Mouse (Mus musculus) ovary, postnatal 36 days (tissue): ENCODE measurements at regions not wholly inside any gene's neighbourhood (a gene's known extent, or its start where the extent isn't known, plus 50 kb on each side); places are given as distances from the start of the nearest gene placed in this dataset.

Source experiments
- DNase-seq: peaks from one replicate; pipeline ENCODE4 v3.0.0; 2022; ENCODE audit warnings: low spot score, mixed read lengths

- DNase-seq, result no peak
These were observed 302.2 kb downstream of the 1500009L16Rik start for GRCm38 (mm10) chr10:84024901-84025300.

GRCm38 (mm10) chr10:84026798-84027197 is 304.1 kb downstream of the 1500009L16Rik start:
- no peak for DNase-seq

- DNase-seq, result no peak
These were observed 313.6 kb downstream of the 1500009L16Rik start for GRCm38 (mm10) chr10:84036131-84036877.

- DNase-seq, result no peak
These were observed 326.0 kb downstream of the 1500009L16Rik start for GRCm38 (mm10) chr10:84048706-84049105.

GRCm38 (mm10) chr10:84052696-84053095 is 330.0 kb downstream of the 1500009L16Rik start:
- DNase-seq, result no peak

- DNase-seq, result no peak
These were observed 332.1 kb downstream of the 1500009L16Rik start for GRCm38 (mm10) chr10:84054551-84055336.

DNA sequence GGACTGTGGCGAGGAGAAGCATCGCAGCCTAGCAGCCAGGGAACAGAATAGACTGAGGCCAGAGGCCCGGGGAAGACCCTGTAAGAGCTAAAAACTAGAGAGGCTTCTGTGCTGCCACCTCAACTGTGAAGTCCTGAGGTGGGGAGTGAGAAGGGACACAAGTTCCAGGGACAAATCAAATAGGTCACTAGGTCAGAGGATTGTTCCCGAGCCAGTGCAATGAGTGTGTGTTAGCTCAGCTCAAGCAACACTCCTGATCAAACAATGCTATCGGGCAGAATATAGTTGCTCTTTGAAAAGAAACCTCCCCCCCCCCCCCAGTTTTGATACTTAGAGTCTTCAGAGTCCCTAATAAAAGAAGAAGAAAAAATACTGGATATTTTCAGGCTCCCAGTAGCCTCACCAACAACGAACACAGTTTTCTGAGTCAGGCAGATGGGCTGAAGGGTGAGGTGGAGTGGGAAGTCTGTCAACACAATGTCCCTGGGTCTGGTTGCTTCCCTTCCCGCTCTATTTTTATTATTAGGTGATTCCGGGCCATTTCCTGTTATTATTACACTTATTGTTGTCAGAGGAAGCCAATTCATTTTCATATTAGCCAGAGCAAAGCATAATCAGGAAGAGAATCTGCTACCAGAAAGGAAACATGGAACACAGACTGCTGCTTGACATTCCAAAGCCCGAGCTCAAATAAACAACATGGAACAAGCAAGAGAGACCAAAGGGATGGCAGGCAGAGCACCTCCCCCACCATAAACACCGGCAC is 332.9 kb downstream of the 1500009L16Rik start:
- no peak for DNase-seq

- DNase-seq, result no peak
These were observed 333.9 kb downstream of the 1500009L16Rik start for GRCm38 (mm10) chr10:84056323-84057169.

- DNase-seq, result no peak
These were observed 335.6 kb downstream of the 1500009L16Rik start for GRCm38 (mm10) chr10:84058301-84058700.

DNA sequence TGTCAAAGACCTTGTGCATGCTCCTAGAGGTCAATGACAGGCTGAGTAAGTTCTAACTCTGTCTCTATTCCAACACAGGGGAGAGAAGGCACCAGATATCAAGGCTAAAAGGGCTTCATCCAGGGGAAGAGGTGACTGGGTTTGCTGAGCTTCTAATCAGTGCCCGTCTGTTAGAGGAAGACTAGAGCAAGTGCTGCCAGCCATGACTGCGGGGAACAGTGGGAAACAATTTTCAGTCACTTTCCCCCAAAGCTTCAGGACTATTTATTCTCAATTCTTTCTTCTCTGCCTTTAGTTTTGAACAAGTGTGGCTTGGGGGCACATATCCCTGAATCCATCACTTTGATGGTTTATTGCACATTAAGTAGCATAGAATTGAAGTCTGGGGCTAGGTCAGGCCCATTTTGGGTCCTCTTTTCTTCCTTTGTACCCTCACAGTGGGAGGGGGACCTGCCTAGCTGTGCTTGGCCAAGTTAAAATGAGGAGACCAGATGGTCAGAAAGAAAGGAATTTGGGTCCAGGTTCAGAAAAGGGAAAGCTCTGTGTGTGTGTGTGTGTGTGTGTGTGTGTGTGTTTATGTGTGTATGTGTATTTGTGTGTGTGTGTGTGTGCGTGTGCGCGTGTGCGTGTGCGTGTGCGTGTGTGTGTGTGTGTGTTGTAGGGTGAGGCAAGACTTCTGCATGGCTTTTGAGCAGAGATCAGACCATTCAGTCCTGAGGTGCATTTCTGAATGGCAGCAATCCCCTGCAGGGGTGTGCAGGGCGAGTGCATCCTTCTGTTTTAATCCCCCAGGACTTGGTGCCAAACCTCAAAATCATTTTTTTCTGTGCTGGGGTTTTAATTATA is 337.2 kb downstream of the 1500009L16Rik start:
- no peak for DNase-seq

DNA sequence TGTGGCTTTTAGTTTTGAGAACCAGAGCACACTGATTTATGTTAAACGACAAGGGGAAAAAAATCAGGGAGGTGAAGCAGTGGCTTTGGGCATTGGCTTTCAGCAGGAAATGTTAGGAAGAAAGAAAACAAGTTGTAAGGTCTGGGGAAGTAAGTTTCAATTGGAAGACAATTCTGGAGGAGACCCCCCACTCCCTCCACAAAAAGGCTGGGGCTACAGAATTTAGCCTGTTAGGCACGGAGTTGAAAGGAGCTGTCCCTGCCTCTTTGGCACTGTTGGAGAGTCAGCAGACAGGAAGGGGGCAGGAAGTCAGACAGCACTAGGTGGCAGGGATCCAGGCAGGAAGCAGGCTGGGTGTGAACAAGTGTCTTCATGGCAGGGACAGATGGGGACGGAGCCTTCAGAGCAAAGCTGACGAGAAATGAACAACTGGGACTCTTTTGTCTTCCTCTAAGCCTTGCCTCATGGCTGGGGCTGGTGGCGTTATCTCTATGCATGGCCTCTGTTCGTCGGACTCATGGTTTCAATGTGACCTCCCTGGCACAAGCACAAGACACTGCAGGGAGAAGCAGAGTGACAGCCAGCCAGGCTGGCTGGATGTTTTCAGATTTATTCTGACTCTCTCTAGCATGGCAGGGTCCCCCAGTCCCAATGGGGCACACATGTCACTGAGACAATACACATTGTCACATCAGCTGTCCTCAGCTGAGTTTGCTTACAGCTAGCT is 338.0 kb downstream of the 1500009L16Rik start:
- peak; percentile 39 for DNase-seq

DNA sequence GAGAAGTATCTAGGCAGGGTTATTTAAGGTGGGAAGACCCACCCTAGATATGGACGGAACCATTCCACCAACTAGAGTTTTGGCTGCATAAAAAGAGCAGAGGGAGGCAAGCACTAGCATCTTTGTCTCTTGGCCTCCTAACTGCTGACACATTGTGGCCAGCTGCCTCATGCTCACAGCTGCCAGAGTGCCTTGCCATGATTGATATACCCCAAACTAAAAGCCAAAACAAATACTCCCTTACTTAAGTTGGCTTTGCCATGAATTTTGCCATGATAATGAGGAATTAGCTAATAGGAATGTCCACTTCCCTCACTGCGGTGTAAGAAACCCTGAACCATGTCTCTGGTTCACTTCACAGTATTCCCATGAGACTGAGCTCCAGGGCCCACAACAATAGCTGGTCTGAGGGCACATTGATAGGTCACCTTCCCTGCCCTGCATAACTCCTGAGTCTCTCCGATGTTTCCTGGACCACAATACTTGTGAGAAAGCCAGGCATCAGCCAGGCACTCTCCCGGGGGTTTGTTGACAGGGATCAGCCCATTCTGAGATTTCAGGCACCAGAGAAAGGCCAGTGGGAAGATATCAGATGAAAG is 344.5 kb downstream of the 1500009L16Rik start:
- no peak for DNase-seq

DNA sequence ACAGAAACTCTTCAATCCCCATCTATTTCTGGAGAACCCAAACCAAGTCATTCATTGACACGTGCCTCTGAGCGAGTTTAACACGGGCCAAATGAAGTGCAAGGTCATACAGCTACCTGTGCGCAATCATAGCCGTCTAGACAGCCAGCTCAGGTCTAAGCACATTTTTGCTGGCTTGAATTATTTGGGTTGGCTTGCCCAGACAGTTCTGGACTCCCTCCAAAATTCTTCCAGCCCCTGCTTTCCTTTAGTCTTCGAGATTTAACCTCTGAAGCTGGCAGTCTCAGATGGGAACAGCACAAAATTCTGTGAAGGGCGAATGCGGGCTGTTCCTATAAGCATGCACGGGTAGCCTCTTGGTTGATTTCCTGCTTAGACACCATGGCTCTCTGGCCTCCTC is 347.1 kb downstream of the 1500009L16Rik start:
- DNase-seq, result no peak

GRCm38 (mm10) chr10:84072866-84073483 is 350.3 kb downstream of the 1500009L16Rik start:
- DNase-seq, result no peak

GRCm38 (mm10) chr10:84075581-84075980 is 352.9 kb downstream of the 1500009L16Rik start:
- no peak for DNase-seq

DNA sequence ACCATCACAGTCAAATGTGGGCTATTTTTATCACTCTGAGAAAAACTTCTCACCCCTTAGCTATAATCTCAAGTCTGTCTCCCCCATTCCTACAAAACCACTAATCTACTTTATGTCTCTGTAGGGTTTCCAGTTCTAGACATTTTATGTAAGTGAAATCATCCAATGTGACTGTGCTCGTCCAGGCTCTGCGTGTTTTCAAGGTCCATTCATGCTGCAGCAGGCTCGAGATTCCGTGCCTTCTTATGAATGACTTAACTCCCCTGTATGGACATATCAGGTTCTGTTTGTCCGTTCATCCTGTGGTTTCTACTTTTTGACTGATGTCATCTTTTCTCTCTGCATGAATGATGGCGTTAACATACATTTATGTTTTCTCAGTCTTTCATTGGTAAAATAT is 357.6 kb downstream of the 1500009L16Rik start:
- no peak for DNase-seq

- DNase-seq, result no peak
These were observed 358.7 kb downstream of the Nuak1 start for GRCm38 (mm10) chr10:84081673-84082072.

DNA sequence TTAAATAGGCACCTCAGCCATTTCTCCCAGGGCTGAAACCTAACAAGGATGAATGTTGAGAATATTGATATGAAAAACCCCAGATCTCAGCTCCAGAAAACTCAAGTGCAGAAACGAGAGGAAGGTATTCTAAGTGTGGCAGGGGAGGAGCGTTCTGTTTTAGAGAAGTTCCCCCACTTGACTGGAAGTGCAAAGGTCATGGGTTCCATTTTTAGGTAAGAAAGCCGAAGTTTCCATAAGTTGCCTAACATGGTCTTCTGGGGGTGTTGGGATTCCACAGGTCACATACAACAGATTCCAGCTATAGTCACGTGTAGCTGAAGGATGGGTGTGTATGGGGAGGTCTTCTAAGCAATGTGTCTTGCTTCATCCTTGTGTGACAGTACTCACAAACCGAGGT is 352.9 kb downstream of the Nuak1 start:
- no peak for DNase-seq

DNA sequence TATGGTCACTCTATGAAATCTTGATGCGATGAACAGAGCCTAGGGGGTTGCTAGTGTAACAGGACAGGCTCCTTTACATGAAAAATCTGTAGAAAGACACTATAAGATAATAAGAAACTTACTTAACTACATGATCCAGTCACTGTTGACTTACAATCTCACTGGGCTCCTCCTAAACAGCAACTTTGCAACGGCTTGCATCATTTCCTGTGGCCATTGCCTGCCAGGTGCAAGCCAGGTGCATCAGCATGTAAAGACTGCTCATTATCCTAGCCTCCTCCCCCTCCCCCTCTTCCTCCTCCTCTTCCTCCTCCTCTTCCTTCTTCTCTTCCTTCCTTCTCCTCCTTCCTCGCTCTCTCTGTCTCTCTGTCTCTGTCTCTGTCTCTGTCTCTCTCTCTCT is 352.5 kb downstream of the Nuak1 start:
- no peak for DNase-seq
